Mouse (Mus musculus): ENCODE measurements around the gene Cnot2. TPM values are rescaled to one million over a fixed set of nuclear protein-coding genes. Genes with fewer than 3 reads are reported as not detected.

Gene Cnot2
- polyA plus RNA-seq, 1 experiment: 19.2 TPM

GRCm38 (mm10) chr10:116448166-116448565, 133.1 kb downstream of the Cnot2 start:
- 93% methylated on average over 12 of the region's 12 CpGs for WGBS
- no peak overlapping the region for H3K27ac ChIP-seq (ENCODE audit: insufficient read depth, low read depth, low read length)
- H3K36me3 ChIP-seq (ENCODE audit: control insufficient read depth, insufficient read depth, low read length): no peaks in the 10 kb centered on the region
- TF ChIP-seq POLR2A (IDR thresholded peaks at IDR 0.05; ENCODE audit: low read depth, low read length) (no peak), CTCF (IDR thresholded peaks at IDR 0.05; ENCODE audit: extremely low read depth, insufficient read length, insufficient replicate concordance, low read depth, low read length) (no peak)
- no peaks in the 10 kb centered on the region for H3K27me3 ChIP-seq (ENCODE audit: control insufficient read depth, insufficient read depth, low read length)
- H3K4me3 ChIP-seq (ENCODE audit: low read depth, low read length): no peak overlapping the region
- no peaks in the 10 kb centered on the region for H3K4me1 ChIP-seq (ENCODE audit: control insufficient read depth, insufficient read depth, insufficient read length, low read length)

GRCm38 (mm10) chr10:116447176-116447575, 134.1 kb downstream of the Cnot2 start:
- 84% methylated on average over 9 of the region's 9 CpGs for WGBS
- Histone ChIP-seq H3K27ac (ENCODE audit: insufficient read depth, low read depth, low read length) (no peak overlapping the region), H3K36me3 (ENCODE audit: control insufficient read depth, insufficient read depth, low read length) (no peaks in the 10 kb centered on the region), H3K4me3 (ENCODE audit: low read depth, low read length) (no peak overlapping the region), H3K27me3 (ENCODE audit: control insufficient read depth, insufficient read depth, low read length) (no peaks in the 10 kb centered on the region), H3K4me1 (ENCODE audit: control insufficient read depth, insufficient read depth, insufficient read length, low read length) (no peaks in the 10 kb centered on the region)
- TF ChIP-seq POLR2A (IDR thresholded peaks at IDR 0.05; ENCODE audit: low read depth, low read length) (no peak), CTCF (IDR thresholded peaks at IDR 0.05; ENCODE audit: extremely low read depth, insufficient read length, insufficient replicate concordance, low read depth, low read length) (no peak)

GRCm38 (mm10) chr10:116446040-116446439, 135.3 kb downstream of the Cnot2 start:
- H3K4me3 ChIP-seq (ENCODE audit: low read depth, low read length): no peak overlapping the region
- no peak overlapping the region for H3K27ac ChIP-seq (ENCODE audit: insufficient read depth, low read depth, low read length)
- TF ChIP-seq CTCF (IDR thresholded peaks at IDR 0.05; ENCODE audit: extremely low read depth, insufficient read length, insufficient replicate concordance, low read depth, low read length) (no peak), POLR2A (IDR thresholded peaks at IDR 0.05; ENCODE audit: low read depth, low read length) (no peak)
- H3K4me1 ChIP-seq (ENCODE audit: control insufficient read depth, insufficient read depth, insufficient read length, low read length): no peaks in the 10 kb centered on the region
- no peaks in the 10 kb centered on the region for H3K36me3 ChIP-seq (ENCODE audit: control insufficient read depth, insufficient read depth, low read length)
- no peaks in the 10 kb centered on the region for H3K27me3 ChIP-seq (ENCODE audit: control insufficient read depth, insufficient read depth, low read length)
- WGBS: 86% methylated on average over 12 of the region's 12 CpGs

- Histone ChIP-seq H3K36me3 (ENCODE audit: control insufficient read depth, insufficient read depth, low read length) (no peaks in the 10 kb centered on the region), H3K27me3 (ENCODE audit: control insufficient read depth, insufficient read depth, low read length) (no peaks in the 10 kb centered on the region), H3K4me1 (ENCODE audit: control insufficient read depth, insufficient read depth, insufficient read length, low read length) (no peaks in the 10 kb centered on the region), H3K27ac (ENCODE audit: insufficient read depth, low read depth, low read length) (no peak overlapping the region), H3K4me3 (ENCODE audit: low read depth, low read length) (no peak overlapping the region)
- WGBS: 91% methylated on average over 8 of the region's 8 CpGs
- TF ChIP-seq CTCF (IDR thresholded peaks at IDR 0.05; ENCODE audit: extremely low read depth, insufficient read length, insufficient replicate concordance, low read depth, low read length) (no peak), POLR2A (IDR thresholded peaks at IDR 0.05; ENCODE audit: low read depth, low read length) (no peak)
Measured at GRCm38 (mm10) chr10:116444826-116445225, 136.5 kb downstream of the Cnot2 start.

- Histone ChIP-seq H3K4me1 (ENCODE audit: control insufficient read depth, insufficient read depth, insufficient read length, low read length) (no peaks in the 10 kb centered on the region), H3K36me3 (ENCODE audit: control insufficient read depth, insufficient read depth, low read length) (no peaks in the 10 kb centered on the region), H3K27me3 (ENCODE audit: control insufficient read depth, insufficient read depth, low read length) (no peaks in the 10 kb centered on the region), H3K27ac (ENCODE audit: insufficient read depth, low read depth, low read length) (no peak overlapping the region), H3K4me3 (ENCODE audit: low read depth, low read length) (no peak overlapping the region)
- TF ChIP-seq CTCF (IDR thresholded peaks at IDR 0.05; ENCODE audit: extremely low read depth, insufficient read length, insufficient replicate concordance, low read depth, low read length) (no peak), POLR2A (IDR thresholded peaks at IDR 0.05; ENCODE audit: low read depth, low read length) (no peak)
- WGBS: 90% methylated on average over 10 of the region's 10 CpGs
Measured at GRCm38 (mm10) chr10:116444371-116444770, 136.9 kb downstream of the Cnot2 start.

GRCm38 (mm10) chr10:116440946-116441345, 140.4 kb downstream of the Cnot2 start:
- Histone ChIP-seq H3K27me3 (ENCODE audit: control insufficient read depth, insufficient read depth, low read length) (no peaks in the 10 kb centered on the region), H3K4me1 (ENCODE audit: control insufficient read depth, insufficient read depth, insufficient read length, low read length) (no peaks in the 10 kb centered on the region), H3K36me3 (ENCODE audit: control insufficient read depth, insufficient read depth, low read length) (no peaks in the 10 kb centered on the region), H3K27ac (ENCODE audit: insufficient read depth, low read depth, low read length) (no peak overlapping the region), H3K4me3 (ENCODE audit: low read depth, low read length) (no peak overlapping the region)
- TF ChIP-seq CTCF (IDR thresholded peaks at IDR 0.05; ENCODE audit: extremely low read depth, insufficient read length, insufficient replicate concordance, low read depth, low read length): no peak
- 94% methylated on average over 7 of the region's 7 CpGs for WGBS

- 75% methylated on average over 10 of the region's 10 CpGs for WGBS
- TF ChIP-seq CTCF (IDR thresholded peaks at IDR 0.05; ENCODE audit: extremely low read depth, insufficient read length, insufficient replicate concordance, low read depth, low read length) (no peak), POLR2A (IDR thresholded peaks at IDR 0.05; ENCODE audit: low read depth, low read length) (no peak)
Measured at GRCm38 (mm10) chr10:116440088-116440487, 141.2 kb downstream of the Cnot2 start.

GRCm38 (mm10) chr10:116435455-116435854, 145.9 kb downstream of the Cnot2 start:
- Histone ChIP-seq H3K27ac (ENCODE audit: insufficient read depth, low read depth, low read length) (no peak overlapping the region), H3K36me3 (ENCODE audit: control insufficient read depth, insufficient read depth, low read length) (no peaks in the 10 kb centered on the region), H3K4me1 (ENCODE audit: control insufficient read depth, insufficient read depth, insufficient read length, low read length) (no peaks in the 10 kb centered on the region), H3K4me3 (ENCODE audit: low read depth, low read length) (no peak overlapping the region), H3K27me3 (ENCODE audit: control insufficient read depth, insufficient read depth, low read length) (no peaks in the 10 kb centered on the region)
- 78% methylated on average over 12 of the region's 12 CpGs for WGBS
- no peak for TF ChIP-seq CTCF (IDR thresholded peaks at IDR 0.05; ENCODE audit: extremely low read depth, insufficient read length, insufficient replicate concordance, low read depth, low read length)
- no peak for TF ChIP-seq POLR2A (IDR thresholded peaks at IDR 0.05; ENCODE audit: low read depth, low read length)

More at GRCm38 (mm10) chr10:116440088-116440487, 141.2 kb downstream of the Cnot2 start:
- no peaks in the 10 kb centered on the region for H3K4me1 ChIP-seq (ENCODE audit: control insufficient read depth, insufficient read depth, insufficient read length, low read length)
- H3K27ac ChIP-seq (ENCODE audit: insufficient read depth, low read depth, low read length): no peak overlapping the region
- no peak overlapping the region for H3K4me3 ChIP-seq (ENCODE audit: low read depth, low read length)
- H3K27me3 ChIP-seq (ENCODE audit: control insufficient read depth, insufficient read depth, low read length): no peaks in the 10 kb centered on the region
- H3K36me3 ChIP-seq (ENCODE audit: control insufficient read depth, insufficient read depth, low read length): no peaks in the 10 kb centered on the region

Other genes with a start within 250 kb of the Cnot2 start
- 2.9 and 8.9 TPM in 2 replicates for gene Kcnmb4, start 107.6 kb downstream of the Cnot2 start, polyA plus RNA-seq (2012; rRNA removed)

All from small intestine, adult 2 months (tissue).